Mouse (Mus musculus) midbrain, embryonic 11.5 days (tissue): Measurements from ENCODE around the gene Pou2f3. TPM values are rescaled to one million over a fixed set of nuclear protein-coding genes. Genes with fewer than 3 reads are reported as not detected.
A peak's percentile ranks its signal among the peaks of the same experiment; 100 is the strongest.

Experiments used
- ATAC-seq: fragments of 200-750 bp; cut with Nextera tagmentation; 2 replicates; pipeline ENCODE4 v1.8.0; 2017; ENCODE audit warnings: moderate TSS enrichment, moderate library complexity; ENCODE audit not compliant: low FRiP score
- DNase-seq: peaks from one replicate; pipeline ENCODE4 v3.0.0; 2015; ENCODE audit warnings: low spot score; ENCODE audit errors: missing footprints
- H3K27ac ChIP-seq: fragments of 300-500 bp; sonication (generic); 2 replicates; pipeline ENCODE4 v1.5.1; 2014; ENCODE audit warnings: low read depth, low read length
- H3K27me3 ChIP-seq: fragments of 300-500 bp; sonication (generic); 2 replicates; pipeline ENCODE4 v1.6.1; 2014; ENCODE audit warnings: mild to moderate bottlenecking, low read length, moderate library complexity, mixed read lengths; ENCODE audit not compliant: control insufficient read depth, insufficient read depth
- H3K36me3 ChIP-seq: fragments of 300-500 bp; sonication (generic); 2 replicates; pipeline ENCODE4 v1.6.1; 2014; ENCODE audit warnings: mild to moderate bottlenecking, low read length, moderate library complexity, mixed read lengths; ENCODE audit not compliant: control insufficient read depth, insufficient read depth
- H3K4me1 ChIP-seq: fragments of 300-500 bp; sonication (generic); 2 replicates; pipeline ENCODE4 v1.6.1; 2014; ENCODE audit warnings: low read length; ENCODE audit not compliant: control insufficient read depth, insufficient read depth
- H3K4me2 ChIP-seq: fragments of 300-500 bp; sonication (generic); 2 replicates; pipeline ENCODE4 v1.6.1; 2014; ENCODE audit warnings: mild to moderate bottlenecking, moderate library complexity
- H3K4me3 ChIP-seq: fragments of 300-500 bp; sonication (generic); 2 replicates; pipeline ENCODE4 v1.5.1; 2014; ENCODE audit warnings: low read depth, low read length
- H3K9ac ChIP-seq: fragments of 300-500 bp; sonication (generic); 2 replicates; pipeline ENCODE4 v1.6.1; 2014; ENCODE audit warnings: low read length
- H3K9me3 ChIP-seq: fragments of 300-500 bp; sonication (generic); 2 replicates; pipeline ENCODE4 v1.6.1; 2016; ENCODE audit warnings: low read length; ENCODE audit not compliant: control insufficient read depth
- WGBS: fragments of 180-500 bp; shearing (Covaris S2); extraction: QIAGEN DNeasy Blood & Tissue Kit; methylation state at CpG from one replicate; pipeline ENCODE4 v1.1.7; 2014; 5-methylcytosine and 5-hydroxymethylcytosine counted together
- polyA plus RNA-seq: library from polyadenylated mRNA; unstranded; fragments of >200 nt; fragmentation: Nextera tagmentation; extraction: Ambion mirVana; gene quantifications from 2 replicates; pipeline ENCODE4 v1.2.1, GENCODE M21; 2014

Pou2f3 gene
- polyA plus RNA-seq, 1 experiment from 2014 or later: not detected

DNA sequence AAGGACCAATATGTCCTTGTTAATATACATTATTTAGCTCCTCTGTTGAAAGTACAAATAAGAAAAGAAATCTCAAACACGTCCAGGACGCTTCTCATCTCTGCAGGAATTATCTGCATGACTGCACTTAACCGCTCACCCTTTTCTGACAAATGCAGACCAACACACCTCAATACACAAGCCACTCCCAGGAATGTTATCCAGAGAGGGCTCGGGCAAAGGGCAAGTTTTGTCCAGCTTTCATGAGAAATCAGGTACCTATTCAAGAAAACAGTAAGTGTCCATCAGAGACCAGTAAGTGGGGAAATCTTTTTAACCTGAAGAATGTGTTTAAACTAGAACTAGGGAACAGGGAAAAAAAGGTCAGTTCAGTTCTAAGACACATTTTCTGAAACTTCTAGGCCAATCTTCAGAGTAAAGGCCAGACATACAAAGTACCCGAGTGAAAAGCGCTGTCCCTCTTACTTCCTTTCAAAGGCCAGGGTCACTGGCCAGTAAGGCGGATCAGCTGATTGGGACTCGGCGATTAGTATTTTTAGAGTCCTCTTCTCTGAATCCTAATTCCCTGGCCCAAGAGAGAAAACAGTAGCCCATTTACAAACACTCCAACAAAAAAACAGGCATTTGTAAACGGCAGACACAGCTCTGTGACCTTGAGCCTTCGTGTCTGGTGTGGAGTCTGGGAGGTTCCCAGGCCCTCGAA is 94.6 kb downstream of the Pou2f3 start:
- ATAC-seq: no peak
- Histone ChIP-seq H3K9me3 (no peaks in the 10 kb centered on the region), H3K4me2 (peak overlapping the region; percentile 80), H3K36me3 (no peaks in the 10 kb centered on the region; the same call in 1 of the 2 replicates), H3K4me3 (peak overlapping the region; percentile 91), H3K27me3 (no peaks in the 10 kb centered on the region), H3K27ac (no peak overlapping the region), H3K9ac (peak overlapping the region; percentile 90), H3K4me1 (peaks cover 5% of the 10 kb centered on the region)
- DNase-seq: no peak
- WGBS: 10% methylated on average over 12 of the region's 12 CpGs

DNA sequence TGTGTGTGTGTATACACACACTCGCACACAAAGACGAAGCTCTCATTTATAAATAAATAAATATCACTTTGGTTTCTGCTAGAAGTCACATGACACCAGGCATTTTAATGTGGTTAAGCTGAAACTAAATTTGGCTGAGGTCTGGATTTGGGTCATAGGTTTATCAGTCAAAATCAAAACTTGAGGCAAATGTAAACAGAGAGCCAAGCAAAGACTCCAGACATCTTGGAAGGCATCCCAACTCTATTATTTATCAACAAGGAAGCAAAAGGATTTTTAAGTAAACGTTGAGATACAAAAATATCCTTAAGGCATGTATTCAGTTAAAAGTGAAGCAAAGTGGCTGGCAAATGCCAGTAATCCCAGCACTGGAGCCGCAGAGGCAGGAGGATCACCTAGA is 95.3 kb downstream of the Pou2f3 start:
- H3K9ac ChIP-seq: no peak overlapping the region
- peaks cover 5% of the 10 kb centered on the region for H3K4me1 ChIP-seq
- no peak overlapping the region for H3K4me3 ChIP-seq
- H3K36me3 ChIP-seq: no peaks in the 10 kb centered on the region; the same call in 1 of the 2 replicates
- DNase-seq: no peak
- H3K9me3 ChIP-seq: no peaks in the 10 kb centered on the region
- H3K27ac ChIP-seq: no peak overlapping the region
- H3K27me3 ChIP-seq: no peaks in the 10 kb centered on the region
- H3K4me2 ChIP-seq: no peak overlapping the region
- ATAC-seq: no peak
- 92% methylated on average over 4 of the region's 4 CpGs for WGBS

DNA sequence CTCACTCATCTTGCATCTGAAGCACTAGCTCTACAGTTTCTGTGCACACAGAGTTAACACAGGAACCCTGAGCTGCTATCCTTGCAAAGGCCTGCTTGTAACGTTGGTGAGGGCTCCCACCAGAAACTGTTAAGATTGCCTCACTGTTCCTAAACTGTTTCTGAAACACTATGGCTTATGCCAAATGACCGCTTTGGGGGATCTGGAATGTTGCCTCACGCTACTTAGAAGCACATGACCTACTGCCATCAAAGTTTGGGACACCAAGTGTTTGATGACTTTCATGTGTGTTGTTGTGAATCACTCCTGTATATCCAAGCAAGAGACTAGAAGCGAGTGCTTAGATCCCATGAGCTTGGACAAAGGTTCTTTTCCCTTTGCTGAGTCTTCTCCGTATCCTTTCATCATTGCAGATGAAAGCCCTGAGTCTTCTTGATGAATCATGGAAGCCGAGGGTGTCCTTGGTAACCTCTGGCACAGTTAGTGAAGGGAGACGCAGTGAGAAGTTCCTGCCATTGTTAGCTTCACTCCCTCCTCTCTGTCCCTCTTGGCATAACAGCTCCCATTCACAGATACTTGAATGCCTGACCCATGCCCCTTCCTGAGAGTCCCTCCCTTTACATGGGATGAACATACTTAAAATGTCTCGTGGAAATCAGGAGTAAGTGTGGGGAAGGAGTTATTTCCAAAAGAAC is 99.7 kb downstream of the Pou2f3 start:
- ATAC-seq: no peak
- Histone ChIP-seq H3K4me1 (peaks cover 2% of the 10 kb centered on the region), H3K36me3 (no peaks in the 10 kb centered on the region; the same call in 1 of the 2 replicates), H3K27me3 (no peaks in the 10 kb centered on the region), H3K27ac (no peak overlapping the region), H3K9ac (no peak overlapping the region), H3K9me3 (no peaks in the 10 kb centered on the region), H3K4me3 (no peak overlapping the region), H3K4me2 (no peak overlapping the region)
- 86% methylated on average over 8 of the region's 8 CpGs for WGBS
- no peak for DNase-seq

DNA sequence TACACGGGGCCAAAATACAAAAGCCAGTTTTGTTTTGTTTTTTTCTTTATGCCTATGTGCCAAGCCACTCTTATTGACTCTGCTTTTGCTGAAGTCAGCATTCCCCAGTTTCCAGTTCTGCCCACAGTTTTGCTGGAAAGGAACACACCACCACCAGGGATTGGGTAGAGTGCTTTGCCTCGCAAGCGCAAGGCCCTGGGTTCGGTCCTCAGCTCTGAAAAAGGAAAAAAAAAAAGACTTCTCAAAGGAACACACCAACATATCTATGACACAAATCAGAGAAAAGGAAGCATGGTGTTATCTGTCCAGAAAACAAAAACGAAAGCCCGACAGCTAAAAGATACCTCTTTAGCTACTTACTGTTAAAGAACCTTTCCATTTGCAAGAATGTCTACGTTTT is 101.0 kb downstream of the Pou2f3 start:
- no peak for ATAC-seq
- H3K4me1 ChIP-seq: peaks cover 5% of the 10 kb centered on the region

DNA sequence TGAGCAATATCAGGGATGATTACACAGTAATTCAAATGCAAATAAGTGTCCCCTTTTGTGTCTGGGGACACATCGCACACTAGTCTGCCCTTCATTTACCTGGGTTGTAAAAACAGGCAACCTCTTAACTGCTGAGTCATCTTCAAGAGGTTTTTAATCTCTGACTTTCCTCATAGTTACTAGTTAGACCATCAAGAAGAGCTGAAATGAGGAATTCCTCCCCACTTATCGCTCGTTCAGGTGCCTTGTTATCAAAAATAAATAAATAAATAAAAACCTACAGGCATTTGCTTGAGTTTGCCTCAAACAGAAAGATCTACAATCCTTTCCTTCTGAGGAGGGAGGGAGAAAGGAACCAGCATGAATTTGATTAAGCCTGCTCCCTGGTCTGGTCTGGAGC is 101.4 kb downstream of the Pou2f3 start:
- Histone ChIP-seq H3K36me3 (no peaks in the 10 kb centered on the region; the same call in 1 of the 2 replicates), H3K27ac (no peak overlapping the region), H3K4me3 (no peak overlapping the region), H3K4me2 (no peak overlapping the region), H3K9me3 (no peaks in the 10 kb centered on the region), H3K27me3 (no peaks in the 10 kb centered on the region), H3K9ac (no peak overlapping the region), H3K4me1 (peaks cover 10% of the 10 kb centered on the region)
- ATAC-seq (no peak), DNase-seq (no peak)
- 89% methylated on average over 3 of the region's 3 CpGs for WGBS

More for the DNA sequence above, 101.0 kb downstream of the Pou2f3 start:
- no peaks in the 10 kb centered on the region for H3K27me3 ChIP-seq
- 88% methylated on average over 7 of the region's 7 CpGs for WGBS
- no peak overlapping the region for H3K27ac ChIP-seq
- no peak overlapping the region for H3K4me3 ChIP-seq
- H3K4me2 ChIP-seq: no peak overlapping the region
- no peaks in the 10 kb centered on the region for H3K9me3 ChIP-seq
- no peak overlapping the region for H3K9ac ChIP-seq
- DNase-seq: no peak
- no peaks in the 10 kb centered on the region; the same call in 1 of the 2 replicates for H3K36me3 ChIP-seq

DNA sequence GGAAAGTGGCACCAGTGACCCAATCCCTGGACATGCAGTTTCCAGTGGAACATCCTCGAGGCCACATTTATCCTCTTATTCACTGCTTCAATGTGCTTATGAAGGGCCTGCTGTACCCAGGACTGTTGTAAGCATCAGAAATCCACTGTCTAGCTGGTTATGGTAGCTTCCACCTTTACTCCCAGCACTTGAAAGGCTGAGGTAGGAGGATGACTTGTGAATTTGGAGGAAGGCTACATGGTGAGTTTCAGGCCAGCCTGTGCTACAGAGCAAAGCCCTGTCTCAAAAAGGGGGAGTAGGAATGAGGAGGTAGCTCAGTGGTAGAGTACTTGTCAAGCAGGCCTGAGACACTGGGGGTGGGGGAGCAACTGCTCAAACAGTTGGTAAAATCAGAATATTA is 102.1 kb downstream of the Pou2f3 start:
- no peak overlapping the region for H3K27ac ChIP-seq
- H3K36me3 ChIP-seq: no peaks in the 10 kb centered on the region; the same call in 1 of the 2 replicates
- no peak overlapping the region for H3K4me2 ChIP-seq
- H3K27me3 ChIP-seq: no peaks in the 10 kb centered on the region
- DNase-seq (no peak), ATAC-seq (no peak)
- no peak overlapping the region for H3K9ac ChIP-seq
- H3K4me1 ChIP-seq: peaks cover 14% of the 10 kb centered on the region
- H3K4me3 ChIP-seq: no peak overlapping the region
- 85% methylated on average over 1 of the region's 1 CpGs for WGBS
- H3K9me3 ChIP-seq: no peaks in the 10 kb centered on the region

DNA sequence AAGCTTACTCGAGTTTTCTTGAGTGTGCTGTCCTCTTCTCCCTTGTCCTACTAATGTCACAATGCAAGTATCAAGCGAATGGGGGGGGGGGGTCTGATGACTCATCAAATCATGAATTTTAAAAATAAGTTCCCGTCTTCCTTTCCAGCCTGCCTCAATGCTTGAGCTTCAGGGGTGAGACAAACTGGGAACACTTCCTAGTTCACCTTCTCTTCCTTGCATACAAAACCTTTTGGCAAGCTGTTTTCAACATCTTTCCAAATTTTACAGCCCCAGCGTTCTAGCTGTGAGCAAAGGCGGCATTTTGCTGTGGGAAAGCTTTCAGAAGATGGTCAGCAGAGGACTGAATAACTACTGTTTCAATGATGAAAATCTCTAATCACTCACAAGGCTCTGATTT is 102.6 kb downstream of the Pou2f3 start:
- Histone ChIP-seq H3K9ac (no peak overlapping the region), H3K4me2 (no peak overlapping the region), H3K27me3 (no peaks in the 10 kb centered on the region), H3K36me3 (no peaks in the 10 kb centered on the region; the same call in 1 of the 2 replicates), H3K4me3 (no peak overlapping the region), H3K27ac (no peak overlapping the region), H3K4me1 (peaks cover 16% of the 10 kb centered on the region), H3K9me3 (no peaks in the 10 kb centered on the region)
- WGBS: 66% methylated on average over 5 of the region's 5 CpGs
- DNase-seq (no peak), ATAC-seq (no peak)

DNA sequence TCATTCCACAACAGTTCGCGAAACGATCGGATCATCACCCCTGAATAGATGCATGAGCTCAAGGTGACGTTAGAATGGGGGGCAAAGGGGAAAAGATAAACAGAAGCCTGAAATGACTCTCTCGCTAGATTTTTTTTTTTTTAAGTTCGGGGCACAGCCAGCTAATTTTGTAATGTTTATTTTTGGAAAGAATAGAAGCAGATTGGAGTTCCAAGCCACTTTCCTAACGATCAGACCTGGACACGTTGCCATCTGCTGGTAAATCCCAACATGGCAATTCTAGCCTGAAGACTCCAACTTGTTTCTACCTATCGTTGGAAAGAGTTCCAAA is 103.0 kb downstream of the Pou2f3 start, which contains the start of gene Arhgef12:
Gene Arhgef12 (minus strand): TSS at position 53 of the 331 bp plus-strand sequence.
- Histone ChIP-seq H3K4me3 (peak within 1 kb of the TSS; percentile 90), H3K27ac (no peak within 1 kb of the TSS), H3K9ac (peak within 1 kb of the TSS; percentile 93), H3K36me3 (no peaks in the 10 kb centered on the region; the same call in 1 of the 2 replicates), H3K4me1 (peaks cover 19% of the 10 kb centered on the region), H3K9me3 (no peaks in the 10 kb centered on the region), H3K27me3 (no peaks in the 10 kb centered on the region), H3K4me2 (peak within 1 kb of the TSS; percentile 74)
- DNase-seq: no peak
- WGBS: 44% methylated on average over 10 of the region's 10 CpGs
- no peak for ATAC-seq
